Mouse (Mus musculus) CH12.LX (cell line): Measurements from ENCODE around the gene Lat. TPM values are rescaled to one million over a fixed set of nuclear protein-coding genes. Genes with fewer than 3 reads are reported as not detected.

Experiments
- DNase-seq: peaks from one replicate; pipeline ENCODE4 v3.0.0-alpha.2; 2013; ENCODE audit errors: extremely low read depth
- H3K27ac ChIP-seq: 2 replicates; pipeline ENCODE4 v1.5.1; 2012; ENCODE audit warnings: low read depth, mild to moderate bottlenecking, control low read depth, moderate library complexity; ENCODE audit not compliant: insufficient read depth
- H3K27me3 ChIP-seq: replicated peaks from 2 replicates; pipeline ENCODE3; 2012; ENCODE audit warnings: inconsistent platforms
- H3K36me3 ChIP-seq, 2 experiments: replicated peaks in 1 of 2; 2 replicates each; pipeline versions ENCODE3 to v1.6.1; 2012; ENCODE audit warnings: inconsistent platforms in 1 of 2, low read length in 1 of 2, mild to moderate bottlenecking in 1 of 2, mixed read lengths in 1 of 2, moderate library complexity in 1 of 2; ENCODE audit not compliant: control insufficient read depth in 1 of 2, insufficient read depth in 1 of 2
- H3K4me1 ChIP-seq, 2 experiments: 2 replicates each; pipeline ENCODE4 v1.6.1; 2012; ENCODE audit warnings: inconsistent platforms in 1 of 2, moderate library complexity in 1 of 2; ENCODE audit not compliant: insufficient read depth in 2 of 2, control insufficient read depth in 1 of 2
- H3K4me2 ChIP-seq: 2 replicates; pipeline ENCODE4 v1.6.1; 2012; ENCODE audit warnings: low read depth, mild to moderate bottlenecking, control low read depth; ENCODE audit not compliant: poor library complexity, insufficient read depth, severe bottlenecking
- H3K4me3 ChIP-seq, 3 experiments: fragments of 150-350 bp in 1 of 3; sonication (generic) in 1 of 3; replicated peaks in 1 of 3; 2 replicates each; pipeline versions ENCODE3 to v1.5.1; 2011 to 2012; ENCODE audit warnings: low read depth in 2 of 3, low read length in 2 of 3, mild to moderate bottlenecking in 2 of 3, moderate library complexity in 2 of 3, control low read depth in 1 of 3, improper control_type of control experiment in 1 of 3, inconsistent platforms in 1 of 3, mixed read lengths in 1 of 3; ENCODE audit not compliant: poor library complexity in 1 of 3
- H3K79me2 ChIP-seq: replicated peaks from 2 replicates; pipeline ENCODE4 v1.6.1; 2012; ENCODE audit warnings: mild to moderate bottlenecking, moderate library complexity; ENCODE audit not compliant: control insufficient read depth, poor library complexity, insufficient read depth, severe bottlenecking; ENCODE audit errors: extremely low read depth
- H3K9ac ChIP-seq: 2 replicates; pipeline ENCODE4 v1.6.1; 2012; ENCODE audit warnings: low read depth, mild to moderate bottlenecking, control low read depth, moderate library complexity; ENCODE audit not compliant: insufficient read depth
- H3K9me3 ChIP-seq: replicated peaks from 2 replicates; pipeline ENCODE3; 2012; ENCODE audit warnings: low read length, inconsistent platforms, mixed read lengths
- BHLHE40 ChIP-seq: IDR thresholded peaks from 2 replicates; pipeline ENCODE4 v1.6.1; 2011; ENCODE audit warnings: mild to moderate bottlenecking, low read depth, low read length, improper control_type of control experiment
- CHD1 ChIP-seq: IDR thresholded peaks from 2 replicates; pipeline ENCODE4 v1.6.1; 2012; ENCODE audit warnings: low read depth, low read length, improper control_type of control experiment, inconsistent platforms
- ELF1 ChIP-seq: IDR thresholded peaks from 2 replicates; pipeline ENCODE4 v1.6.1; 2014; ENCODE audit warnings: low read depth, mild to moderate bottlenecking, inconsistent platforms, low read length, improper control_type of control experiment
- EP300 ChIP-seq: IDR thresholded peaks from 2 replicates; pipeline ENCODE4 v1.6.1; 2011; ENCODE audit warnings: low read length, improper control_type of control experiment
- ETS1 ChIP-seq: conservative IDR thresholded peaks from 2 replicates; pipeline ENCODE4 v1.6.1; 2012; ENCODE audit warnings: low read depth, mild to moderate bottlenecking, inconsistent platforms, low read length, improper control_type of control experiment, moderate library complexity
- GABPA ChIP-seq: IDR thresholded peaks from 2 replicates; pipeline ENCODE4 v1.6.1; 2012; ENCODE audit warnings: low read depth, low read length, improper control_type of control experiment, inconsistent platforms; ENCODE audit not compliant: insufficient replicate concordance
- IRF4 ChIP-seq: IDR thresholded peaks from 2 replicates; pipeline ENCODE4 v1.6.1; 2014; ENCODE audit warnings: low read depth, mild to moderate bottlenecking, inconsistent platforms, low read length, improper control_type of control experiment
- JUN ChIP-seq: IDR thresholded peaks from 2 replicates; pipeline ENCODE4 v1.6.1; 2011; ENCODE audit warnings: low read depth, mild to moderate bottlenecking, low read length, improper control_type of control experiment, moderate library complexity; ENCODE audit not compliant: insufficient read depth
- JUND ChIP-seq: conservative IDR thresholded peaks from 2 replicates; pipeline ENCODE4 v1.6.1; 2011; ENCODE audit warnings: low read depth, low read length, improper control_type of control experiment
- KAT2A ChIP-seq: IDR thresholded peaks from 2 replicates; pipeline ENCODE4 v1.6.1; 2012; ENCODE audit warnings: low read length, improper control_type of control experiment, inconsistent platforms; ENCODE audit not compliant: insufficient replicate concordance
- MAZ ChIP-seq: IDR thresholded peaks from 2 replicates; pipeline ENCODE4 v1.6.1; 2012; ENCODE audit warnings: low read depth, mild to moderate bottlenecking, inconsistent platforms, low read length, improper control_type of control experiment, moderate library complexity
- MEF2A ChIP-seq: IDR thresholded peaks from 2 replicates; pipeline ENCODE4 v1.6.1; 2014; ENCODE audit warnings: low read depth, mild to moderate bottlenecking, inconsistent platforms, low read length, improper control_type of control experiment, borderline replicate concordance
- MYC ChIP-seq: IDR thresholded peaks from 2 replicates; pipeline ENCODE4 v1.6.1; 2011; ENCODE audit warnings: low read depth, mild to moderate bottlenecking, improper control_type of control experiment, low read length
- NRF1 ChIP-seq: IDR thresholded peaks from 2 replicates; pipeline ENCODE4 v1.6.1; 2014; ENCODE audit warnings: low read depth, mild to moderate bottlenecking, inconsistent platforms, low read length, improper control_type of control experiment, moderate library complexity
- RAD21 ChIP-seq: IDR thresholded peaks from 2 replicates; pipeline ENCODE4 v1.6.1; 2011; ENCODE audit warnings: low read depth, mild to moderate bottlenecking, low read length, improper control_type of control experiment, moderate library complexity
- TCF12 ChIP-seq: IDR thresholded peaks from 2 replicates; pipeline ENCODE4 v1.6.1; 2014; ENCODE audit warnings: low read depth, mild to moderate bottlenecking, inconsistent platforms, low read length, improper control_type of control experiment
- UBTF ChIP-seq: IDR thresholded peaks from 2 replicates; pipeline ENCODE4 v1.6.1; 2012; ENCODE audit warnings: low read depth, mild to moderate bottlenecking, inconsistent platforms, low read length, improper control_type of control experiment, moderate library complexity
- dilution Hi-C: fragments of 300-500 bp; cut with MboI; formaldehyde crosslinking; loops from 2 replicates; pipeline ENCODE4 v1.14.3; 2020; ENCODE audit warnings: low sequenced_read_pairs; ENCODE audit not compliant: extremely low pct_unique_long_range_greater_than_20kb, extremely low pct_ligation_motif_present
- in situ Hi-C: fragments of 300-500 bp; cut with MboI; formaldehyde crosslinking; loops from 3 replicates; pipeline ENCODE4 v1.14.3; 2019; ENCODE audit warnings: low sequenced_read_pairs, low pct_ligation_motif_present, low pct_unique_long_range_greater_than_20kb, mixed read lengths
- polyA plus RNA-seq: library from polyadenylated mRNA; unstranded; fragments of >175 nt; gene quantifications from 2 replicates; pipeline ENCODE4 v1.2.1, GENCODE M21; 2012; ENCODE audit warnings: low read depth; ENCODE audit not compliant: insufficient read length
- total RNA-seq, 2 experiments: library from RNA; depleted of rRNA; stranded (reverse); fragments of 300-350 nt in 1 of 2; fragments of >200 nt in 1 of 2; gene quantifications; 2 replicates each; pipeline ENCODE4 v1.2.3; 2012 to 2014

The Lat gene
- total and polyA plus RNA-seq, 3 experiments, result 0.42 to 1.1 (median 0.55) TPM

GRCm38 (mm10) chr7:126340896-126341295 is 28.5 kb downstream of the Lat start (continued):
- TF ChIP-seq MEF2A (no peak), NRF1 (no peak), TCF12 (peak; percentile 70), GABPA (no peak), JUN (no peak), JUND (no peak), EP300 (peak; percentile 30; the same call in 1 of the 2 replicates), RAD21 (no peak), KAT2A (no peak), MYC (no peak), ETS1 (0 out of 2 replicates have a peak, but pooled peaks have one; percentile 22)

- H3K79me2 ChIP-seq, result no peaks in the 10 kb centered on the region; the same call in 1 of the 2 replicates
- DNase-seq, result peak; percentile 54
- peaks cover 2% of the 10 kb centered on the region for H3K27me3 ChIP-seq
- H3K36me3 ChIP-seq, result no peaks in the 10 kb centered on the region
- H3K9ac ChIP-seq, result no peak overlapping the region
- peak overlapping the region; percentile 54; the same call in 1 of the 2 replicates for H3K4me2 ChIP-seq
- H3K27ac ChIP-seq, result no peak overlapping the region
- no peak overlapping the region for H3K4me3 ChIP-seq
- no peaks in the 10 kb centered on the region for H3K9me3 ChIP-seq
- dilution Hi-C loops, result no loop called here
- in situ Hi-C loops, result no loop called here
- TF ChIP-seq JUN (peak; percentile 35; the same call in 1 of the 2 replicates), IRF4 (peak; percentile 42; the same call in 1 of the 2 replicates), EP300 (peak; percentile 29; the same call in 1 of the 2 replicates), ETS1 (peak; percentile 72; the same call in 1 of the 2 replicates), MEF2A (peak; percentile 88), UBTF (no peak), BHLHE40 (no peak), CHD1 (no peak), MAZ (0 out of 2 replicates have a peak, but pooled peaks have one; percentile 20), ELF1 (no peak)
- peaks cover 11 to 22% of the 10 kb centered on the region in 2 experiments for H3K4me1 ChIP-seq
These were observed 29.2 kb downstream of the Lat start for GRCm38 (mm10) chr7:126340206-126340618.
